Mouse (Mus musculus) right cerebral cortex, adult 2 months (tissue): ENCODE data around the gene Cmya5.
"Not testable (repeated sequence)": the region's sequence is repeated elsewhere in the genome, so short reads cannot be mapped to it uniquely, and the experiment has no call there.

Experiments used
- DNase-seq, 2 experiments: peaks; one replicate each; pipeline ENCODE4 v3.0.0; 2021 to 2022; ENCODE audit warnings: low spot score in 2 of 2

The Cmya5 gene

DNA sequence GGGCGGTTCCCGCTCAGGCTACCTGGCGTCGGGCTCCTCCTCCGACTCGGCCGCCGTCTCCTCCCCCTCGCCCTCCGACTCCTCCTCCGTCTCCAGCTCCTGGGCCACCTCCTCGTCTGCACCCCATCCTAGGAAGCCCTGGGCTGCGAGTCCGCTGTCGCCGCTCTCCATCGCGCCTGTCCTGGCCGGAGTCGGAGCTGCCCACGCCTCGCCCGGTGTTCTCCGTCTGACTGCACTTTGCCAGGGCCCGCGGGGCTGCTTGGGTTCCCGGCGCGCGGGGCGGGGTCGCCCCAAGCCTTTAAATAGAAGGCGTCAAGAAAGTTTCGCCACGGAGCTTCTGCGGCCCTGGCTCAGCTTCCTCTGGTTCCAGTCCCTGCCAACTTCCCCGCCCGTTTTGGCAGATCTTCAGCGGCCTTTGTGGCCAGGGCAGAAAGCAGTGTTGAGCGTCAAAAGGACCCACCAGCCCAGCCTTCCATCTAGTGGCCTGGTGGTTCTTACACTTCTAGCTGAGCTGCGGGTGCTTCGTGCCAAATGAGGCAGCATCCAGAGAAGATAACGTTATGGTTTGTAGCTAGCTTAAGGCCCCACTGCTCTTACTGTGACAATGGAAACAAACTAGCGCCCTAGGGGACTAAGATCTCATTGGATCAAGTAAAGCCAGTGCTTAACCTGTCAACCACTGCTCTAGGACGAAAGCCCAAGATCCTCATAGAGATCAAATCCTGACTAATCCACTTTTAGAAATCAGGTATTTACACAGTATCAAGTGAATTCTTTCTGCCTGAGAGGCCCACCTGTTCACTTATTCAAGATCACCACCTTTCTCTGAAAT, at the start of gene Cmya5:
Gene Cmya5, minus strand, starts transcription at position 389 of the 832 bp plus-strand sequence.
- DNase-seq = peak; percentile 76 to 82

DNA sequence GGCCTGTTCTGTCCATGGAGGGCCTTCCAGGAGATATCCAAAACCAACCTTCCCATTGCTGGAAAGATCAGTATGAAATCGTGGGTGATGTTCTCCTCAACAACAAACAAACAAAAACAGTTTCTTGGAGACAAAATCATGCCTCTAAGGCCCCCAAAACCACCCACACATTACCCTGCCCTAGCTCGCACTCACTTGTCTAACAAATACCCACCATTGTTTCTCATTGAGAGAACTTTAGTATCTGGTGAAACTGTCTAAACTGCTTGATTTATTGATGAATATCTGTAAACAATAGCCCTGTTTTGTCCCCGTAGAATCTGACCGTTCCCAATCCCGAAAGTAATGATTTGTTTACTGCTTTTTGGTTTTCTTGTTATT, 48.1 kb upstream of the Cmya5 start:
- DNase-seq = no peak

DNA sequence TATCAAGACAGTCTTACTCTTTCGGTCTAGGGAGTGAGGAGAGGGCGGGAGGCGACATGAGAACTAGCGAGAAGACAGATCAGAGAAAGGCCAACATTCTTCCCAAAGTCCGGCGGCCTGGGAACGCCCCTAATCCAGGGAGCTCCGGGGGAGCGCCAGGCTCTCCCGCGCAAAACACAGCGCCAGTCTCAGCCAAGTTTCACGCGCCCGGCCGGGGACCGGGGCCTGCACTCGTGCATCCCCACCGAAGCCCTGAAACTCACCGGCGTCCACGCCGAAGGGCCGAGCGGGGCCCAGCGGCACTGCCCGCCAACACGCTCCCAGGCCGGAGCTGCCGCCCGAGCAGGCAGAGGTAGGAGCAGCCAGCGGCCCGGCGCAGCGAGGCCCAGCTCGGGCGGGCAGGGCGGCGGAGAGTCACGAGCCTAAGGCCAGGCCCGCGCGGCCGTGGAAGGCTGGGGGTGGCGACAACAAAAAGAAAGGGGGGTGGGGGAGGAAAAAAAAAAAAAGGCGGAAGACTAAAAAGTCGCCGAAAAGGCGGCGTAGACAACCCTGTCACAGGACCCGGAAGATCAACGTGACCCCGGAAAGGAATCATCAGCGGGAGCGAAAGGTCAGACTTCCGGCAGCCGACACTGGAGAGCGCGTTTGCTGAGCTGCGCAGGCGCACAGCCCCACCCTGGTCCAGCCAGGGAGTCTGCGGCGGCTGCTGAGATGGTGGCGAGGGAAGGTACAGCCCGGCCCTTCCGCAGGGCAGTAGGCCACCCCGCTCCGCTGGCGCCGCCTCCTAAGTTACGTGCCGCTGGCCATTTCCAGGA, 47.5 kb upstream of the Cmya5 start, which contains the start of gene Tent2:
Gene Tent2, minus strand, starts transcription at position 555 of the 815 bp plus-strand sequence.
- peak; percentile 91 to 96 for DNase-seq

DNA sequence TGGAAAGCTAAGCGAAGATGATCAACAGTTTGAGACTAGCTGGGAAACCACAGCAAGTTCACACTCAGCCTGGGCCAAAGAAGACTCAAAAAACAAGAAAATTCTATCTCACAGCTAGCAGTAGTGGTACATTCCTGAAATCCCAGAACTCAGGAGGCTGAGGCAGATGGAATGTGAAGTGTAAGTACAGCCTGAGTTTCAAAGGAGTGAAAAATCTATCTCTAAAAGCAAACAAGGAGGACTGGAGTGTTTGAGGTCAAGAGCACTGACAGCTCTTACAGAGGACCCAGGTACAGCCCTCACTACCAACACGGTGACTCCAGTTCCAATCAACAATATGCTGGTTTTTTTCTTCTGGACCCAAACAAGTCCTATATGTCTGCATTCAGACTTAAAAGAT, 44.9 kb upstream of the Cmya5 start:
- DNase-seq = no peak

DNA sequence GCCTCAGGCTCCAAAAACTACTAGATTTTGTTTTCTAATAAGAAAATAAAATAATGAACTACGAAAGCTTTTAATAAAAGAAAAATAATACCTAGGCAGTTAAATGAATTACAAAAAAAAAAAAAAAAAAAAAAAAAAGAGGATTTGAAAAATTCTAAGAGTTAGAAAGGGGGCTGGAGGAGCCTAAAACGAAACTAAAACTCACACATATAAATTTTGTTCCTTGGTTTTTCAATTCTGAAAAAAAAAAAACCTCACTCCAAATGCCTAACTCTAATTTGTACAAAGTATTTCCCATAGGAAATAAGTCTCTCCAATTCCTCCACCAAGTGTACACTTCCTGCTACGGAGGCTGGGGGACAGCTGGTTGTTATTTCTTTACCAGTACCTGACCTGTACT, 44.2 kb upstream of the Cmya5 start:
- DNase-seq = no peak

DNA sequence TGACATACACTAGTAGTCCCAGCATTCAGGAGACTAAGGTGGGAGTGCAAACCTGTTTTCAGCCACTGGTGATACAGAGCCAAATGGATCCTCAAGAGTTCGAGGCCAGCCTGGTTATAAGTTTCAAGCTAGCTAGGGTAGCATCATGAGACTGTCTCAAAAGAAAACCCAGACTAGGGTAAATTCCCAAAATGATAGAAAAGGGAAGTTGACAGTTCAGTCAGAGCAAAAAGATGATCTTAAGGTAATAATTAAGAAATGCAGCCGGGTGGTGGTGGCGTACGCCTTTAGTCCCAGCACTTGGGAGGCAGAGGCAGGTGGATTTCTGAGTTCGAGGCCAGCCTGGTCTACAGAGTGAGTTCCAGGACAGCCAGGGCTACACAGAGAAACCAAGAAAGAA, 43.3 kb upstream of the Cmya5 start:
- DNase-seq = not testable (repeated sequence)

DNA sequence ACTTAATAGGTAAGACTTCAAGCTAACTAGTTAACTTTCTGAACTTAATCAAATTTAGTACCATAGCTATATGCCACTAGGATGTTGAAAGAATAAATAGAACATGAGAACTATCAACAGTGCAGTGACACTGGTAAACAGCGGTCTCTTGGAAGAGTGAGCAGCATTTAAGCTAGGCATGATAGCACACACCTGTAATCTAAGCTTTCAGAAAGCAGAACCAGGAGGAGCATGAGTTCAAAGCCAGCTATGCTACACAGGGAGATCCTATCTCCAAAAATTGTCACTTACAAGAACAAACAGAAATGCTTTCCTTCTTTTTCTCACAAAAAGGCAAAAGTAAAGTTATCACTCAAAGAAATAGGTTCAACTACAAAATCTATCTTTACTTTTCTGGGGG, 35.8 kb upstream of the Cmya5 start:
- no peak for DNase-seq

DNA sequence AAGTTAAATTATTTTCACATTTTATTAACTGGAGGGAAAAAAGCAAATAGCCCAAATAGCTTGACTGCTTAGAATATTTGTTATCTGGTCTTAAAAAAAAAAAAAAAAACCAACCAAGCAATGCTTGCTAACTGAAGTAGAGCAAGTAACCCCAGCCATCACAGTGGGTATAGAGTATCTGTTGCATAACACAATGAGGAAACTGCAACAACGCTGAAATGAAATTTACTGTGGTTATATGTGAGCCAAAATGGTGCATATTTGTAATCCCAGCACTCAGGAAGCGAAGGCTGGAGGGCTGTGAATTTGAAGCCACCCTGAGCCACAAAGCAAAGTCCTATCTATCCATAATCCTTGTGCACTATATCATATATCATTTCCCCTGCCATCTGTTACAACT, 35.0 kb upstream of the Cmya5 start:
- DNase-seq = no peak

DNA sequence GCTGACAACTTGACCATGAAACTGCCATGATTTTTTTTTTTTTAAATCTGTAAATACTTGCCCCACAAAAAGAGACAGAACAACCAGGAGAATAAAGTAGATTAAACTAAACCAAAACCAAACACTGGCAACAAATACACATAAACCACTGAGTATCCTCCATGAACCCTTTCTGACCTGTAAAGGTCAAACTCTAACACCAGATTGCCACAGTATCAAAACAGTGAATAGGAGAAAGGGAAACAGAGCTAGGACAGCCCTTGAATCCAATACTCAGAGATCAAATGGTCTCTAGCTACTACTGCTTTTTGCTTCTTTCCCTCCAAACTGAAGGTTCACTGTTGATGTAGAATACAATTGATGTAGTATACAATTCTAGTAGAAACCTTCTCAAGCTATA, 33.0 kb upstream of the Cmya5 start:
- DNase-seq = no peak

DNA sequence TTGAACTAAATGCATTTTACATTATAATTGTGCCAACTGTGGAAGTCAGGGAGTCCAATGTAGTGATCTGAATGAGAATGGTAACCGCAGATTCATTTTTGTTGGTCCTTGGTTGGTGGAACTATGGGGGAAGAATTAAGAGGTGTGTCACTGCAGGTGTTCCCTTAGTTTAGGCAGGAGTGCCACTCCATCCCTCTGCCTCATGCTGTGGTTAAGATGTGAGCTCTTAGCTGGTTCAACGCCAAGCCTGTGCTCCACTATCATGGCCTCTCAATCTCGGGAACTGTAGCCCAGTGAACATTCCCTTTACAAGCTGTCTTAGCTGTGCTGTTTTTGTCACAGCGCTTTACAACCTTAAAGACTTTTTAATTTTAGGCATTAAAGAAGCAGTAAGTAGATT, 18.8 kb upstream of the Cmya5 start:
- no peak for DNase-seq

DNA sequence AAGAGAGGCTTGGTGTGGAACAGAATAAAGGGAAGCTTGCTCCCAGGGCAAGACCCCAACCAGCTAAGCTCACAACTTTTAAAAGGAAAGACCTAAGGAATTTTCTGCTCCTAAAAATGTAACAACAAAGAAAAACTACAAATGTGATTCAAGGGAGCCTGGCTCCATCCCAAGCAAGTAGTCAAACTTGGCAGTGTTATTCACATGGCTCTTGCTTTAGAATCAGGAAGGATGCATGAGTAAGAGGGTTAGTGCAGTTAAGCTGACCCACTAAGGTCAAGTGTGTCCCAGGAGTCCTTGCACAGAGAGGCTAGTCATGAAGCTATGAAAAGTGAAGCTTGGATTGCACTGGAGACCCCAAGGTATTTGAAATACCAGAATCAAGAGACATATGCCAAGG, 17.9 kb upstream of the Cmya5 start:
- no peak for DNase-seq

DNA sequence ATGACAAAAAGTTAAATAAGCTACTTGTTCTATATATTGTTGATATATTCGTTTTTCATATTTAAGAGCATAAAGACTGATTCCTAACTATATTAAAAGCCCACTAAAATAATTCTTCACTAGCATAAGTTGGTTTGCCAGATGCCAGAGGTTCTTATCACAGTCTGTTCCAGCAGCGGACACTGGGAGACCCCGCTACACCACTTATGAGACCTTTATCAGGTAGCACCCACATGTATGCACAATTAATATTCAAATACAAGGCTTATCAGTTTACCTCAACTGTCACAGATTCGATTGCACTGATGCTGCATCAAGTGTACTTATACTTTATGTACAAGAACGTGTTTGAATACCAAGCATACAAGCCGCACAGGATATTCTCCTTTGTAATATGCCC, 13.7 kb upstream of the Cmya5 start:
- DNase-seq = no peak

DNA sequence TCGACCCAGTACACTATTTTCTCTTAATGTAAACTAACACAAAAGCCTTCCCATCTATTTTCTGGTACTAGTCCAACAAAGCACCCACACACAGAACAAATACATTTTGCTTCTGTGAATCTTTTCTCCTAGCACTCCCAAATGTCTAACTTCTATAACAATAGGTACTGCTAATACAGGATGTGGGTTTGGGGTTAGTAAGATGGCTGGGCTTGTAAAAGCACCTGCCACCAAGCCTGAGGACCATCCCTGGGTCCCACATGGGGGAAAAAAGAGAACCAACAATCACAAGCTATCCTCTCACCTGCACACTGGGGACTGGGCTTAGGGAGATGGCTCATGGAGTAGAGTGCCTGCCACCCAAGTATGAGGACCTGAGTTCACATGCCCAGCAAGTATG, 8.8 kb upstream of the Cmya5 start:
- DNase-seq = no peak

DNA sequence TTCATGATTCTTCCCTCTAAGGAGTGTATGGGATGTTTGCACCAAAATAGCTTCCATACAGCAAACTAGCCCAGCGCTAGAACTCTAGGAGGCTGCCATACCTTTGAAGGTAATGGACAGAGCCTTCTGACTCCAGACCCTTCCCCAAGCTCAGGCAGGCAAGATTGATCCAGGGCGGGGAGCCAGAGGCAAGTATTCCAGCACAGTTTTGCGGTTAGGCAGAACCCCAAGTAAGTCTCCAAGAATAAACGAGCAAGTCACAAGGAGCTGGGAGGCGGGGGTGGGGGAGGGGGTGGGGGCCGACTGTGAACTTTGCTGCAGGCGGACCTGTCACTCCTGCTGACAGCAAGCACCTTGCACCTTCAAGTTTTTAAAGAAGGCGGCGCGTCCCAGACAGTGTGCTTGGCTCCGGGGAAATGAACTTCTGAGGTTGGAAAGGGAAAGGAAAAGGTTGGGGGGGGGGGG, 673 bp downstream of the Cmya5 start:
- DNase-seq = no peak

DNA sequence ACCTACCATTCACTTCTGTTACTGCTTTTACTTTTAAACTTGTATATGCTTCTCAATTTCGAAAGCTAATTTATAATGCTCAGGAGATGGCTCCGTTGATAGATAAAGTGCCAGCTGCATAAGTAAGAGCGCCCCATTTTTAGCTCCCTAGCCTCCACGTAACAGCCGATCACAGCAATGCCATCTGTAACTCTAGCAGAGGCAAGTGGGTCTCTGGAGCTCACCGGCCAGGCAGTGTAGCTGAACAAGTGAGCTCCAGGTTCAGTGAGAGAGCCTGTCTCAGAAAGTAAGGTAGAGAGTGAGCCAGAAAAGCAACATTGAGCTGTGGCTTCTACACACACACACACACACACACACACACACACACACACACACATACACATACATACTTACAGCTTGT, 3.3 kb downstream of the Cmya5 start:
- DNase-seq = no peak

DNA sequence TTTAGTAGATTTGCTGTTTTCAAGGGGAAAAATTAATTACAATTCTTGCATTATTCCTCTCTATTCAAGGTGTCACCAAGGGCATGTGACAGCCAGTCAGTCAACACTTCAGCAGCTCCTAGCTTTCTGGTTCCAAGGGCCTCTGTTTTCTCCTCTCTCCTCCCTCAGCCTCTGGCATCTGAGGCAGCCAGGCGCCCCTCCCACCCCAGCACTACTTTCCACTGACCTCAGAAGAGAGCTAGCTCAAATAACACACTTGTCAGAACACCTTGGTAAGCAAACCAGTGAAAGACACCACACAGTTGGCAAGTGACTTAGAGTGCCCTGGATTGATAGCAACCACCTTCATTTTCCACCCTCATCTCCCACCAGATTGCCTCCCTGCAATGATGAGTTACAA, 6.5 kb downstream of the Cmya5 start:
- DNase-seq = no peak

DNA sequence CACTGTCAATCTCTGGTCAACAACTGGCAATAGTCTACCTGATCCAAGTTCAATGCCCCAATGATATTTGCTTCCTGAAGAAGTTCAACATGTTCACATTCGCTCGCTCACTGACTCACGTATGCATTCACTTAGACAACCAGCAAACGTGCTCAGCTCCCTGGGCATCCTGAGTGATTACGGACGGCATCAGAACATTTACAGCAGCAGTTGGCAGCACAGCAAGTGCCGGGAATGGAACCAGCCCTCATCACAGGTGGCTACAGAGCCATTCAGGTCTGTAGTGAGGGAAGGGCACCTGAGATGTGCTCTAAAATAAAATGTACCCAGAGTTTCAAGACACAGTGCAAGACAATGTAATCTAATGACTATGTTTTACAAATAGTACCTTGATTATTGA, 7.4 kb downstream of the Cmya5 start:
- no peak for DNase-seq

DNA sequence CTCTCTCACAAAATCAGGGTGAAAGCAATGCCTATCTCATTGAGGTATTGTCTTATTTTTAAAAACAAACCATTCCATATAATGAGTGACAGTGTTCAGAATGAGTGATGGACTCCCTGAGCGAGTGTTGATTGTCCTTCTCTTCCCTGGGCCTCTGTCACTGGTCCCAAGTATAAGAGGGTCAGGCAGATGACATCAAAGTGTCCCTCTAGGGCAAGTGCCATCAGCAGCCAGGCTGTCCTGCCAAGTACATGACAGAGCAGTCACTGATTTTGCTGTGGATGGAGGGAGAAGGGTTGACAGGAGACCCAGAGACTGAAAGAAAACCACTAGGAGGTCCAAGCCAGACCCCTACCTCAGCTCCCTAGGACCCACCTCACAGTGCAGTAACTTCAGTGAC, 8.3 kb downstream of the Cmya5 start:
- no peak for DNase-seq

DNA sequence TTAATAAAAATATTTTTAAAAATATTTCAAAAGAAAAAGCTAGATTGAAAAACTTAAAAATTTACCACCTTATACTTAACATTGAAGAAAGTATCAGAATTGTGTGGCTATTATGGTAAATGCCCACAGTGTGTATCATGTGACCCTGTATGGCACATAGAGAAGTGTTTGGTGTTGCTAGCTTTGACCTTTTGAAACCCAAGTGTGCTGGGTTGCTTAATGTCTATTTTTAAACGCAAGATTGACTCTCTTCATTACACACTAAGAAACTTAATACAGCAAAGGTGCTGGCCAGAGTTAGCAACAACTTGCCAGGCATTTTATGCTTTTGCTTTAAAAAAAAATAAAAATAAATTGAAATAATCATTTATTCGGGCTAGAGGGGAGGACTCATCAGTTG, 9.0 kb downstream of the Cmya5 start:
- DNase-seq = no peak

DNA sequence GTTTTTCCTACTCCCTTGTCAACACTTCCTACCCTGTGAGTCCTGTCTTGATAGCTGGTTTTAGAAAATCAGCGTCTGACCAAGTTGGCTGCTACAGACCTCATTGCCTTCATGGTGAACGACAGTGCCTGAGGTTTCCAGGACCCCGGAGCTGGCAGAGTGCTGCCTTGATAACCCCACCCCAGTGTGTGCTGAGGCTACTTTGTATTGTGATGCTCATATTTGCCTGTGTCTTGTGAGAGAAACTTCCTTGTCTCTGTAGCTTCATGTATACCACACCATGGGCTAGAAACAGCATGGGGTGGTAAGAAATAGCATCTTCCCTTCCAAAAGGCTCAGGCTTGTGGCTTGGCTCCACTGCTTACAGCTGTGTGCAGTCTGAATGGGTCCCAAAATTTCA, 13.8 kb downstream of the Cmya5 start:
- DNase-seq = no peak

DNA sequence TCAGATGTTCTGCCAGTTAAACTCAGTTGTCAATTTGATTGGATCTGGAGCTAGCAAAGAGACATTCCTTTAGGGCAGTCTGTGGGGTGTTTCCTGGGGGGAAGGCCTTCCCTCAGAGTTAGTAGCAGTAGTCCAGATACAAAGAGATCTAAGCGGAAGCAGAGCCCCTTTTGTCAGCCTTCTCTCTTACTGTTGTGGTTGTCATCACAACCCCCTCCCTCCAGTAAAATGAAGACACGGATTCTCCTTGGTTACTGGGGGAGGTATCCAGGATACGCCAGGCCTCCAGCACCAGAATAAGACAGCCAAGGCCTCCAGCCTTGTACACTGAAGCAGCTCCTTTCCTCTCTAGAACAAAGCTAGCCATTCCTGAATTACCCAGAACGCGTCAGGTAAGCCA, 15.6 kb downstream of the Cmya5 start:
- DNase-seq = no peak

DNA sequence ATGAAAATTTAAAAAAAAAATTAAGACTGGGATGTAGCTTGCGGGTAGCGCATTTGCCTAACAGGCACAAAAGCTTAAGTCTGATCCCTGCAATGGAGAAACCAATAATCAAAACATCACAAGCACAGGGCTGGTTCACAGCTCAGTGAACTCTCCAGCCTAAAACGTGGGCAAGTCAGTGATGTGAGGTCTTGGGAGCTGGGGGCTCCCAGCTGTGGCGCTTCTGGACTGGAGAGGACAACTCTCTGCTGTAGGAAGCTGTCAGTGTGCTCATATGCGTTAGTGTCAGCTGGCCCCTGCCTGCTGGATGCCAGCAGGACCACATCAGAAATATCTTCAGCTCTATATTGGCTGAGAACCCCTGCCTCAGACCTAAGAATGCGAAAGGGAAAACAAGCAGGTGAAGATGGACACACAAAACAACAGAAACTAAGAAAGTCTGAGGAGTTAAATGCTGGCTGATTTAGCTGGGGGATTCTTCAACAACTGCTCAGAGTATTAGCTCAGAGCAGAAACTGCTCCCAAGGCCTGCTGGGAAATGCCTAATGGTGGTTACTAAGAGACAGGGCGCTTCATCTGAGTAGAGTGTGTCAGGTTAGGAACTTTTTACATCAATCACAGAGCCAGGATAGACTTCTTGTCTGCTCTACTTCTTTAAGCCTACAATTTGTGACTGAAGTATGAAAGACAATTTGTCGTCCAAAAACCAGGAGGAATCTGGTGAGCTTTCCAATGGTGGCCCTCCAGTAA, 16.2 kb downstream of the Cmya5 start:
- DNase-seq = no peak
